Mouse (Mus musculus) G1E (cell line): ENCODE results near the gene Mtif3. TPM values are rescaled to one million over a fixed set of nuclear protein-coding genes. Genes with fewer than 3 reads are reported as not detected.
"Not testable (repeated sequence)": the region's sequence is repeated elsewhere in the genome, so short reads cannot be mapped to it uniquely, and the experiment has no call there.

ENCODE experiments used
- ATAC-seq: 2 replicates; pipeline ENCODE4 v1.8.0; 2016; ENCODE audit warnings: mild to moderate bottlenecking; ENCODE audit not compliant: insufficient number of reproducible peaks, poor library complexity, low FRiP score, severe bottlenecking; ENCODE audit errors: extremely low read depth
- DNase-seq: peaks from one replicate; pipeline ENCODE4 v3.0.0; 2012; ENCODE audit warnings: low spot score
- H3K27me3 ChIP-seq: 2 replicates; pipeline ENCODE4 v1.6.1; 2012; ENCODE audit warnings: mild to moderate bottlenecking, low read length, inconsistent platforms; ENCODE audit not compliant: insufficient read depth
- H3K36me3 ChIP-seq: replicated peaks from 2 replicates; pipeline ENCODE3; 2012; ENCODE audit warnings: mild to moderate bottlenecking, inconsistent platforms
- H3K4me1 ChIP-seq: 2 replicates; pipeline ENCODE4 v1.6.1; 2012; ENCODE audit warnings: low read depth, low read length, inconsistent platforms, mixed read lengths; ENCODE audit not compliant: insufficient read depth
- H3K4me3 ChIP-seq: 2 replicates; pipeline ENCODE4 v1.5.1; 2012; ENCODE audit warnings: low read depth, mild to moderate bottlenecking, inconsistent platforms, low read length, moderate library complexity, mixed read lengths
- H3K9me3 ChIP-seq: replicated peaks from 2 replicates; pipeline ENCODE4 v1.6.1; 2012; ENCODE audit warnings: inconsistent platforms
- CTCF ChIP-seq: IDR thresholded peaks from 2 replicates; pipeline ENCODE4 v1.5.1; 2012; ENCODE audit warnings: low read depth, low read length, inconsistent platforms, mixed read lengths
- GATA1 ChIP-seq: IDR thresholded peaks from 2 replicates; pipeline ENCODE4 v1.6.1; 2012; ENCODE audit warnings: borderline replicate concordance, low read length, inconsistent platforms, mixed read lengths
- GATA2 ChIP-seq: IDR thresholded peaks from 2 replicates; pipeline ENCODE4 v1.6.1; 2012; ENCODE audit warnings: low read depth, low read length, inconsistent platforms, borderline replicate concordance
- POLR2AphosphoS5 ChIP-seq: IDR thresholded peaks from 2 replicates; pipeline ENCODE4 v1.6.1; 2012; ENCODE audit warnings: low read depth, low read length, inconsistent platforms; ENCODE audit not compliant: insufficient replicate concordance
- TAL1 ChIP-seq: conservative IDR thresholded peaks from 2 replicates; pipeline ENCODE4 v1.6.1; 2012; ENCODE audit warnings: low read depth, low read length, inconsistent platforms, mixed read lengths
- polyA plus RNA-seq: library from polyadenylated mRNA; stranded (reverse); fragments of >175 nt; gene quantifications from 2 replicates; pipeline ENCODE4 v1.2.3, GENCODE M21; 2012
- total RNA-seq, 2 experiments: library from RNA; stranded (forward) in 1 of 2; stranded (reverse) in 1 of 2; fragments of 200-1000 nt in 1 of 2; fragments of >200 nt in 1 of 2; fragmentation: Nextera tagmentation in 1 of 2; gene quantifications; 2 replicates each; pipeline ENCODE4 v1.2.3; 2014 to 2017

Gene Mtif3
- total and polyA plus RNA-seq, 3 experiments = 7.6 to 28.9 (median 14.4) TPM

GRCm38 (mm10) chr5:146946682-146947081, 16.9 kb downstream of the Mtif3 start:
- Histone ChIP-seq H3K36me3 (peaks cover 23% of the 10 kb centered on the region), H3K4me1 (peaks cover 31% of the 10 kb centered on the region), H3K4me3 (no peak overlapping the region), H3K9me3 (peaks cover 3% of the 10 kb centered on the region), H3K27me3 (peaks cover 8% of the 10 kb centered on the region; the same call in 1 of the 2 replicates)
- no peak for ATAC-seq
- no peak for DNase-seq
- TF ChIP-seq GATA2 = no peak

GRCm38 (mm10) chr5:146944568-146944967, 19.0 kb downstream of the Mtif3 start:
- no peak for DNase-seq
- Histone ChIP-seq H3K27me3 (peaks cover 8% of the 10 kb centered on the region; the same call in 1 of the 2 replicates), H3K4me1 (peaks cover 12% of the 10 kb centered on the region), H3K36me3 (peaks cover 2% of the 10 kb centered on the region), H3K4me3 (no peak overlapping the region), H3K9me3 (peaks cover 3% of the 10 kb centered on the region)
- no peak for ATAC-seq
- TF ChIP-seq POLR2AphosphoS5 = no peak
- TF ChIP-seq TAL1 = no peak
- TF ChIP-seq GATA2 = no peak
- TF ChIP-seq CTCF = no peak
- no peak for TF ChIP-seq GATA1

GRCm38 (mm10) chr5:146942965-146943364, 20.6 kb downstream of the Mtif3 start:
- ATAC-seq (no peak), DNase-seq (no peak)
- H3K36me3 ChIP-seq = no peaks in the 10 kb centered on the region
- peaks cover 5% of the 10 kb centered on the region for H3K4me1 ChIP-seq
- peaks cover 6% of the 10 kb centered on the region for H3K9me3 ChIP-seq
- peaks cover 8% of the 10 kb centered on the region; the same call in 1 of the 2 replicates for H3K27me3 ChIP-seq
- no peak overlapping the region for H3K4me3 ChIP-seq
- no peak for TF ChIP-seq CTCF
- no peak for TF ChIP-seq GATA2
- no peak for TF ChIP-seq POLR2AphosphoS5
- no peak for TF ChIP-seq TAL1
- TF ChIP-seq GATA1 = no peak

- H3K4me1 ChIP-seq, H3K36me3 ChIP-seq, H3K9me3 ChIP-seq, DNase-seq, ATAC-seq, H3K4me3 ChIP-seq: not testable (repeated sequence)
- peaks cover 11% of the 10 kb centered on the region; the same call in 1 of the 2 replicates for H3K27me3 ChIP-seq
These were observed 21.7 kb downstream of the Mtif3 start for GRCm38 (mm10) chr5:146941939-146942338.

- peaks cover 6% of the 10 kb centered on the region for H3K9me3 ChIP-seq
- no peaks in the 10 kb centered on the region for H3K4me1 ChIP-seq
- peaks cover 13% of the 10 kb centered on the region; the same call in 1 of the 2 replicates for H3K27me3 ChIP-seq
- no peak overlapping the region for H3K4me3 ChIP-seq
- TF ChIP-seq GATA1 = no peak
- no peak for TF ChIP-seq TAL1
- peak; percentile 68 for TF ChIP-seq CTCF
- no peak; the same call in 1 of the 2 replicates for ATAC-seq
- no peak for DNase-seq
- no peaks in the 10 kb centered on the region for H3K36me3 ChIP-seq
These were observed 23.4 kb downstream of the Mtif3 start for GRCm38 (mm10) chr5:146940219-146940618.

- DNase-seq (no peak), ATAC-seq (no peak)
- Histone ChIP-seq H3K4me1 (no peaks in the 10 kb centered on the region), H3K9me3 (peaks cover 4% of the 10 kb centered on the region), H3K27me3 (peaks cover 13% of the 10 kb centered on the region; the same call in 1 of the 2 replicates), H3K36me3 (no peaks in the 10 kb centered on the region), H3K4me3 (no peak overlapping the region)
- TF ChIP-seq CTCF = peak; percentile 37; the same call in 1 of the 2 replicates
- TF ChIP-seq GATA1 = no peak
These were observed 24.3 kb downstream of the Mtif3 start for GRCm38 (mm10) chr5:146939109-146939796.
